Mouse (Mus musculus) lung, embryonic 16.5 days (tissue): Measurements from ENCODE around the gene Ano6. TPM values are rescaled to one million over a fixed set of nuclear protein-coding genes. Genes with fewer than 3 reads are reported as not detected.

Experiments
- ATAC-seq: fragments of 200-750 bp; cut with Nextera tagmentation; 2 replicates; pipeline ENCODE4 v1.8.0; 2017; ENCODE audit warnings: low read depth, mild to moderate bottlenecking, moderate library complexity
- H3K27ac ChIP-seq: fragments of 300-500 bp; sonication (generic); 2 replicates; pipeline ENCODE4 v1.5.1; 2014; ENCODE audit warnings: mild to moderate bottlenecking, control low read depth, low read length
- H3K27me3 ChIP-seq: fragments of 300-500 bp; sonication (generic); 2 replicates; pipeline ENCODE4 v1.6.1; 2014; ENCODE audit warnings: low read depth, low read length, mixed read lengths; ENCODE audit not compliant: control insufficient read depth, insufficient read depth
- H3K36me3 ChIP-seq: fragments of 300-500 bp; sonication (generic); 2 replicates; pipeline ENCODE4 v1.6.1; 2014; ENCODE audit warnings: low read length; ENCODE audit not compliant: control insufficient read depth, insufficient read depth
- H3K4me1 ChIP-seq: fragments of 300-500 bp; sonication (generic); replicated peaks from 2 replicates; pipeline ENCODE4 v1.6.1; 2014; ENCODE audit warnings: low read length, mixed read lengths; ENCODE audit not compliant: control insufficient read depth, insufficient read depth
- H3K4me2 ChIP-seq: fragments of 300-500 bp; sonication (generic); 2 replicates; pipeline ENCODE4 v1.6.1; 2014; ENCODE audit warnings: low read depth, low read length, control low read depth
- H3K4me3 ChIP-seq: fragments of 300-500 bp; sonication (generic); 2 replicates; pipeline ENCODE4 v1.5.1; 2014; ENCODE audit warnings: mild to moderate bottlenecking, low read length, control low read depth
- H3K9ac ChIP-seq: fragments of 300-500 bp; sonication (generic); 2 replicates; pipeline ENCODE4 v1.6.1; 2014; ENCODE audit warnings: low read length, control low read depth
- H3K9me3 ChIP-seq: fragments of 300-500 bp; sonication (generic); 2 replicates; pipeline ENCODE4 v1.6.1; 2016; ENCODE audit warnings: low read length; ENCODE audit not compliant: control insufficient read depth
- WGBS: fragments of 180-500 bp; shearing (Covaris S2); extraction: QIAGEN DNeasy Blood & Tissue Kit; methylation state at CpG from one replicate; pipeline ENCODE4 v1.1.7; 2014; 5-methylcytosine and 5-hydroxymethylcytosine counted together
- polyA plus RNA-seq: library from polyadenylated mRNA; unstranded; fragments of >200 nt; fragmentation: Nextera tagmentation; extraction: Ambion mirVana; gene quantifications from 2 replicates; pipeline ENCODE4 v1.2.1, GENCODE M21; 2015

The Ano6 gene
- polyA plus RNA-seq, 1 experiment from 2014 or later, result 53.2 TPM

DNA sequence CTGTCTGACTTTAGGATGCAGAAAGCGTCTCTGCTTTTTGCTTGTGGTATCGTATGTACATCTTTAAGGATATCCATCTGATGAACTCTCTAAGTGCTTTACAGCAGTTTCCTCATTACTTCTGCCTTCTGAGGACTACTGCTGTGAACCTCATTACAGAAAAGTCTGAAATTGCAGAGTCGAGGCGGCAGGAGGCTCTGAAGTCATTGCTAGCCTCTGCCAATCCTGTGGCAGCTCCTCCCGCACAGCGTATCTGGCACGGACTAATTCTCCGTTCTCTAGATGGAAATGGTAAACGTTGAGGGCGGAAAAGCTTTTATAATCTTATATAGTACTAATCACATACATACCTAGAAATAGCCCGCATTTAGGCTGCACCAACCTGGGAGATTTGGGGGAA lies 144.5 kb downstream of the Ano6 start:
- Histone ChIP-seq H3K27ac (no peak overlapping the region), H3K9me3 (peaks cover 4% of the 10 kb centered on the region), H3K4me2 (no peak overlapping the region), H3K4me3 (no peak overlapping the region), H3K4me1 (peaks cover 19% of the 10 kb centered on the region), H3K9ac (no peak overlapping the region), H3K27me3 (no peaks in the 10 kb centered on the region), H3K36me3 (peaks cover 14% of the 10 kb centered on the region)
- no peak for ATAC-seq
- WGBS, result 80% methylated on average over 11 of the region's 11 CpGs

GRCm38 (mm10) chr15:95943470-95943869 lies 152.8 kb downstream of the Ano6 start:
- Histone ChIP-seq H3K4me2 (no peak overlapping the region), H3K4me1 (no peaks in the 10 kb centered on the region), H3K4me3 (no peak overlapping the region), H3K9ac (no peak overlapping the region), H3K9me3 (peaks cover 4% of the 10 kb centered on the region), H3K36me3 (peaks cover 28% of the 10 kb centered on the region), H3K27me3 (no peaks in the 10 kb centered on the region), H3K27ac (no peak overlapping the region)
- 59% methylated on average over 4 of the region's 4 CpGs for WGBS
- ATAC-seq, result no peak

- H3K36me3 ChIP-seq, result peaks cover 25% of the 10 kb centered on the region
- ATAC-seq, result no peak
- no peaks in the 10 kb centered on the region for H3K27me3 ChIP-seq
- H3K4me2 ChIP-seq, result no peak overlapping the region
- no peaks in the 10 kb centered on the region for H3K4me1 ChIP-seq
- no peak overlapping the region for H3K27ac ChIP-seq
- WGBS, result 75% methylated on average over 6 of the region's 6 CpGs
- no peak overlapping the region for H3K9ac ChIP-seq
- H3K4me3 ChIP-seq, result no peak overlapping the region
- peaks cover 1% of the 10 kb centered on the region for H3K9me3 ChIP-seq
These were observed 153.7 kb downstream of the Ano6 start for GRCm38 (mm10) chr15:95944299-95944698.

GRCm38 (mm10) chr15:95945951-95946708 lies 155.5 kb downstream of the Ano6 start:
- H3K36me3 ChIP-seq, result peaks cover 28% of the 10 kb centered on the region
- no peak overlapping the region for H3K4me3 ChIP-seq
- no peaks in the 10 kb centered on the region for H3K9me3 ChIP-seq
- H3K4me2 ChIP-seq, result no peak overlapping the region
- no peaks in the 10 kb centered on the region for H3K4me1 ChIP-seq
- H3K27ac ChIP-seq, result no peak overlapping the region
- WGBS, result 79% methylated on average over 11 of the region's 11 CpGs
- H3K27me3 ChIP-seq, result no peaks in the 10 kb centered on the region
- no peak for ATAC-seq
- no peak overlapping the region for H3K9ac ChIP-seq

DNA sequence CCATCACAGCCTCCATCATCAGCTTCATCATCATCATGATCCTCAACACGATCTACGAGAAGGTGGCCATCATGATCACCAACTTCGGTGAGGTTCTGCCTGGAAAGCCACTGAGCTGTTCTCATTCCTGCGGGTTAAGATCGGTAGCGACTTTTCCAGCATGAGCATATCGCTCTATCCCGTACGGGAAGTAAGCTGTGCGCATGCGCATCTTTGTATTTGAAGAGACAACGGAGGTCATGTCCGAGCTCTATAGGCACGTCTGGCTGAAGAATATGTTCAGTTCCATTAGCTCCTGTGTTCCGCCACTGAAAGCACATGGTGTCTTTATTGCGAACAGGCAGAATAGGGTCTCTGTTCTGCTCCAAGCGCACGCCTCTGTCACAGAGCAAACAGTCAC lies 157.8 kb downstream of the Ano6 start:
- Histone ChIP-seq H3K4me2 (no peak overlapping the region), H3K9me3 (no peaks in the 10 kb centered on the region), H3K4me1 (0 out of 2 replicates have a peak, but pooled peaks cover 3% of the 10 kb centered on the region), H3K36me3 (peaks cover 21% of the 10 kb centered on the region), H3K27me3 (no peaks in the 10 kb centered on the region), H3K27ac (no peak overlapping the region), H3K9ac (no peak overlapping the region), H3K4me3 (no peak overlapping the region)
- no peak for ATAC-seq
- WGBS, result 95% methylated on average over 18 of the region's 18 CpGs

DNA sequence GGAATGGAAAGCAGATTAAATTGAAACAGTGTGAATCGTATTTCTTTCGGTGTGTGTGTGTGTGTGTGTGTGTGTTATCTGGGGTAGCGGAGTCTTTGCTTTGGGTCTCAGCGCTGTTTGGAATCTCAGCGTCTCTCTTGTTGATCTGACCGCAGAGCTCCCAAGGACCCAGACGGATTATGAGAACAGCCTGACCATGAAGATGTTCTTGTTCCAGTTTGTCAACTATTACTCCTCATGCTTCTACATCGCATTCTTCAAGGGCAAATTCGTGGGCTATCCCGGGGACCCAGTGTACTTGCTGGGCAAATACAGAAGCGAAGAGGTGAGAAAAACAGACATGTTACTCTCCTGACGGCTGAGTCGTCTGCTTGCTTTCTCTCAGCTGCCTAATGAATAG lies 158.7 kb downstream of the Ano6 start:
- no peak overlapping the region for H3K9ac ChIP-seq
- H3K27ac ChIP-seq, result no peak overlapping the region
- peaks cover 21% of the 10 kb centered on the region for H3K36me3 ChIP-seq
- no peak for ATAC-seq
- WGBS, result 86% methylated on average over 13 of the region's 13 CpGs
- H3K4me1 ChIP-seq, result 0 out of 2 replicates have a peak, but pooled peaks cover 3% of the 10 kb centered on the region
- H3K4me2 ChIP-seq, result no peak overlapping the region
- no peaks in the 10 kb centered on the region for H3K9me3 ChIP-seq
- H3K4me3 ChIP-seq, result no peak overlapping the region
- no peaks in the 10 kb centered on the region for H3K27me3 ChIP-seq

DNA sequence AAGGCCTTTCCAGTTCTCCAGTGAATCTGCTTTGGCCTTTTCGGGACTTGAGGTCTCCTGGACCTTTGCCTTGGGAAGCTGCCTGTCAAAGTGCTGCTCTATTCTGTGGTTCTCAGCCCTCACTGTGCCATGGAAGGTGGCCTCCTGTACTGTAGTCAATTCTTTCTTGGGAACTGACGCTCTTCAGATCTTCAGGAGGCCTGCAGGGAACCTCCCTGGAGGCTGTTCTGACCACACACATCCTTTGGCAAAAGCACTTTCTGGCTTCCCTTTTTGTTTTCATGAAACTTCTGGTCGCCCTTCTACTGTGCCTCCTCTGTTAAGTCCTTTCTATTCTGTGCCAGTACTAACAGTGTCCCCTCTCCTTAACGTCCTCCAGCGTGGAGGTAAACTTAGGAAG lies 160.9 kb downstream of the Ano6 start:
- Histone ChIP-seq H3K36me3 (peaks cover 31% of the 10 kb centered on the region), H3K27ac (no peak overlapping the region)

DNA sequence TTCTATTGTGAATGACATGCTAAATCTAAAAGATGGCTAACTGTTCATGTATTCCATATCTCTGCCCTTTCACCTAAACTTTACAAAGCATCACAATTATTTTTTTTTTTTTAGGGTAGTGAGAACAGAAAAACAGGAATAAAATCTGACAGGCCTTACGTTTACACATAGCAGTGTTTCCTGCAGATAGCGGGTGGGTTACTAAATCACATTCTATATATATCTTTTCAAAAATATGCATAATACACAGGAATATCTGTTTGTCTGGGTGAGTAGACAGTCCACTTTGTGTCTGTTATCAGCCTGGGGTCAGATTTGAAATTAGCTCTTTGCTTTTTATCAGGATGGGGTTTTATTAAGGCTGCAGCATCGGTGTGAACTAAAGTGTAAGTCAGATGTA lies 166.0 kb downstream of the Ano6 start:
- ATAC-seq, result no peak
- WGBS, result 72% methylated on average over 3 of the region's 3 CpGs
- Histone ChIP-seq H3K27me3 (no peaks in the 10 kb centered on the region), H3K27ac (no peak overlapping the region), H3K4me1 (0 out of 2 replicates have a peak, but pooled peaks cover 3% of the 10 kb centered on the region), H3K4me2 (no peak overlapping the region), H3K9ac (no peak overlapping the region), H3K9me3 (no peaks in the 10 kb centered on the region), H3K36me3 (peaks cover 18% of the 10 kb centered on the region), H3K4me3 (no peak overlapping the region)

More for the DNA sequence above, 160.9 kb downstream of the Ano6 start:
- Histone ChIP-seq H3K27me3 (no peaks in the 10 kb centered on the region), H3K4me2 (no peak overlapping the region), H3K9me3 (no peaks in the 10 kb centered on the region), H3K4me1 (0 out of 2 replicates have a peak, but pooled peaks cover 3% of the 10 kb centered on the region), H3K9ac (no peak overlapping the region), H3K4me3 (no peak overlapping the region)
- ATAC-seq, result no peak
- 53% methylated on average over 5 of the region's 5 CpGs for WGBS

- no peak overlapping the region for H3K4me2 ChIP-seq
- no peak overlapping the region for H3K9ac ChIP-seq
- no peaks in the 10 kb centered on the region; the same call in 1 of the 2 replicates for H3K4me1 ChIP-seq
- H3K9me3 ChIP-seq, result no peaks in the 10 kb centered on the region
- ATAC-seq, result no peak
- no peak overlapping the region for H3K4me3 ChIP-seq
- H3K36me3 ChIP-seq, result peaks cover 14% of the 10 kb centered on the region
- no peaks in the 10 kb centered on the region for H3K27me3 ChIP-seq
- WGBS, result 81% methylated on average over 3 of the region's 3 CpGs
- no peak overlapping the region for H3K27ac ChIP-seq
These were observed 171.9 kb downstream of the Ano6 start for GRCm38 (mm10) chr15:95962411-95963123.
